Mouse (Mus musculus): ENCODE data around the gene Sec14l4. TPM values are rescaled to one million over a fixed set of nuclear protein-coding genes. Genes with fewer than 3 reads are reported as not detected.
A peak's percentile ranks its signal among the peaks of the same experiment; 100 is the strongest.

Sec14l4 gene
- polyA plus RNA-seq, 1 experiment = 0.56 TPM

DNA sequence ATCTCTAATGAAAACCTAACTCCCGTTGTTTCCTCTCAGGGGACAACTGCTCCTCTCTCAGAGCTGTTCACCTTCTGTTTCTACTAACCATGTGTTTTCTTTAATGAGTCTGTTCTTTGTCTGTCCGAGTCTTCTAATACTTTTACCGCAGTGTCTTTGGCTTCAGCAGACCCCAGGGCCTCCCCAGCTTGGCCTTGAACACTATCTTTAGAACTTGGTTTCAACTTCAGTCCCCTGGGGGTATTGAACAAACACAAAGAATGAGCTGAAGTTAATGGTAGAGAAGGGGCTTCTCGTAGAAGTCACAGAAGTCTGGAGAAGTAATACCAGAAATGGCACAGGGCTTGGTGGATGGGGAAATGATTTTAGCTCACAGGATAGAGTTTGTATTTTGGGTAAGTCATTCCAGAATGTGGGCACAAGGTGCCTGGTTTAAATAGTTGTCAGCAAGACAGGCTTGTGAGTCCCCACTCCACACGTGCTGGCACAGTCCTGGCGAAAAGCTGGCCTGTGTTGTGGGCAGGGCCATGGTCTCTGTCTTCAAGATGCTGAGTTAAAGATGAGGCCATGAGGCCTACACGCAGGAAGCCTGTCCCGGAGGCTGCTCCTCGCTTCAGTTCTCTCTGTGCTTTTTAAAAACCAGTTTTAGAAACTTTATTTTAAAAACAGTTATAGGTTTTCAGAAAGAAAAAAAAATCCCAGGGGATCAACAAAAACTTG, 5.3 kb downstream of the Sec14l4 start:
- Histone ChIP-seq H3K4me1 (ENCODE audit: control insufficient read depth, insufficient read depth, low read length) (peaks cover 15% of the 10 kb centered on the region), H3K27me3 (ENCODE audit: control insufficient read depth, insufficient read depth, low read length) (no peaks in the 10 kb centered on the region), H3K4me3 (ENCODE audit: control insufficient read depth, low read depth, low read length) (no peak overlapping the region), H3K27ac (ENCODE audit: control insufficient read depth, insufficient read depth, low read depth, low read length) (no peak overlapping the region), H3K36me3 (ENCODE audit: control insufficient read depth, insufficient read depth, low read length) (no peaks in the 10 kb centered on the region)
- TF ChIP-seq POLR2A (IDR thresholded peaks at IDR 0.05; ENCODE audit: control insufficient read depth, low read depth, low read length) = no peak
- TF ChIP-seq CTCF (IDR thresholded peaks at IDR 0.05; ENCODE audit: control insufficient read depth, insufficient read depth, insufficient replicate concordance, low read depth, low read length) = no peak

DNA sequence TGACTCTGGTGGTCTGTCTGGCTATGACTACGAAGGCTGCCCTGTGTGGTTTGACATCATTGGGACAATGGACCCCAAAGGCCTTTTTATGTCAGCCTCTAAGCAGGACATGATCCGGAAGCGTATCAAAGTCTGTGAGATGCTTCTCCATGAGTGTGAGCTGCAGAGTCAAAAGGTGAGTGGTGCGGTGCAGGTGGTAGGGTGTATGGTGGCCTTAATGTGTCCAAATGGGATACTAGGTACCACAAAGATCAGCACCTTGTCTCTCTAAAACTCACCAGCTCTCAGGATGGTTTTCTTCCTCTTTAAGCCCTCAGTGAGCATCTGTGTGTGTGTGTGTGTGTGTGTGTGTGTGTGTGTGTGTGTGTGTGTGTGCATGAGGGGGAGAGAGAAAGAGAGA, 8.7 kb downstream of the Sec14l4 start:
- Histone ChIP-seq H3K4me1 (ENCODE audit: control insufficient read depth, insufficient read depth, low read length) (peaks cover 12% of the 10 kb centered on the region), H3K27ac (ENCODE audit: control insufficient read depth, insufficient read depth, low read depth, low read length) (no peak overlapping the region; the same call in 1 of the 2 replicates), H3K27me3 (ENCODE audit: control insufficient read depth, insufficient read depth, low read length) (no peaks in the 10 kb centered on the region), H3K4me3 (ENCODE audit: control insufficient read depth, low read depth, low read length) (no peak overlapping the region), H3K36me3 (ENCODE audit: control insufficient read depth, insufficient read depth, low read length) (no peaks in the 10 kb centered on the region)
- TF ChIP-seq CTCF (IDR thresholded peaks at IDR 0.05; ENCODE audit: control insufficient read depth, insufficient read depth, insufficient replicate concordance, low read depth, low read length) = no peak
- no peak for TF ChIP-seq POLR2A (IDR thresholded peaks at IDR 0.05; ENCODE audit: control insufficient read depth, low read depth, low read length)

DNA sequence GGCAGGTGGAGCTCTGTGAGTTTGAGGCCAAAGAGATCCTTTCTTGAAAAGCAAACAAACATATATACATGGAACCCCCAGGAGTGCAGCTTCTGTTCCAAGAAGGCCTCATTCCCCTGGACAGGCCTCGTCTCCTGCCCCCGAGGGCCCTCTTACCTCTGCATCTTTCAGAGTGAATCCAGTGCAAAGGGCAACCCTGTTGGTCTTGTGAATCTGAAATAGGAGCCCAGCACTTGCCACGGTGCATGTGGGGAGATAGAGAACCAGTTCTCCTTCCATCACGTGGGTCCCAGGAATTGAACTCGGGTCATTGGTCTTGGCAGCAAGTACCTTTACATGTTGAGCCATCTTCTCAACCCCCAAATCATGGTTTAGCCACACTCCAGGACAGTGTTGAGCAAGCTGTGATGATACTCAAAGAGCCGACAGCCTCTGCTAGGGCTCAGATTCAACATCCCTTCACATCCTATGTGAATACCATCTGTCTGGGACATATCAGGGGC, 9.9 kb downstream of the Sec14l4 start:
- Histone ChIP-seq H3K4me1 (ENCODE audit: control insufficient read depth, insufficient read depth, low read length) (peaks cover 2% of the 10 kb centered on the region; the same call in 1 of the 2 replicates), H3K36me3 (ENCODE audit: control insufficient read depth, insufficient read depth, low read length) (no peaks in the 10 kb centered on the region), H3K4me3 (ENCODE audit: control insufficient read depth, low read depth, low read length) (no peak overlapping the region), H3K27ac (ENCODE audit: control insufficient read depth, insufficient read depth, low read depth, low read length) (no peak overlapping the region), H3K27me3 (ENCODE audit: control insufficient read depth, insufficient read depth, low read length) (no peaks in the 10 kb centered on the region)
- TF ChIP-seq CTCF (IDR thresholded peaks at IDR 0.05; ENCODE audit: control insufficient read depth, insufficient read depth, insufficient replicate concordance, low read depth, low read length) (no peak), POLR2A (IDR thresholded peaks at IDR 0.05; ENCODE audit: control insufficient read depth, low read depth, low read length) (no peak)

DNA sequence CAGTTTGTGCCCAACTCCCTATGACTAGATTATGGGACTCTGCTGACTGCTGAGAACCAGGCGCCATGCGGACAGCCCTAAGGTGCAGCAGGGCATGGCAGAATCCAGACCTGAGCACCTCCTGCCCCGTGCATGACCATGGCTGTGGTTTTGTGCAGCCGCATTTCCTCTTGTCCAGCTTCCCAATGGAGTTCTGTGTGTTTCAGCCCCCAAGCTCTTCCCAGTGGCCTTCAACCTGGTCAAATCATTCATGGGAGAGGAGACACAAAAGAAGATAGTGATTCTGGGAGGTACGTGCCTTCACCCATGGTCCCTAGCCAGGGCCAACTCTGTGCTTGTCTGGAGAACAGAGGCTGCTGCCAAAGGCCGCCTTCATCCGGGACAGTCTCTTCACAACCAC, 11.8 kb downstream of the Sec14l4 start:
- Histone ChIP-seq H3K27me3 (ENCODE audit: control insufficient read depth, insufficient read depth, low read length) (no peaks in the 10 kb centered on the region), H3K4me1 (ENCODE audit: control insufficient read depth, insufficient read depth, low read length) (no peaks in the 10 kb centered on the region; the same call in 1 of the 2 replicates), H3K27ac (ENCODE audit: control insufficient read depth, insufficient read depth, low read depth, low read length) (peak overlapping the region; percentile 32; the same call in 1 of the 2 replicates), H3K4me3 (ENCODE audit: control insufficient read depth, low read depth, low read length) (no peak overlapping the region), H3K36me3 (ENCODE audit: control insufficient read depth, insufficient read depth, low read length) (no peaks in the 10 kb centered on the region)
- no peak for TF ChIP-seq CTCF (IDR thresholded peaks at IDR 0.05; ENCODE audit: control insufficient read depth, insufficient read depth, insufficient replicate concordance, low read depth, low read length)
- no peak for TF ChIP-seq POLR2A (IDR thresholded peaks at IDR 0.05; ENCODE audit: control insufficient read depth, low read depth, low read length)

DNA sequence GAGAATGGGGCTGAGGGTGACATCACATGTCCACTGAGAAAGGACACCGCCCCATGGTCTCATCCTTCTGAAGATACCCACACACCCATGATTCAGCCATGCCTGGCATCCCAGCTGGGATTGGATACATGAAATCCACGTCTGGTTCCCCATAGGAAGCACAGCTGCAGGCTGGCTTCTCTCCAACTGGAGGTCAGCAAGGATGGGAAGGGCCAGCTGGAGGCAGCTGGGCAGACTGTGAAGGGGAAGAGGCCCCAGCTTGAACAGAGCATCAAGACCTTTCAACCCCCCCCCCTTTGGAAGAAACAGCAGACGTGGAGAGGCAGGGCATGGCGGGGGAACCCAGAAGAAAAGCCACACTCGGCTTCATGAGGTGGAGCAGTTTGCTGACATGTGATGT, 15.3 kb downstream of the Sec14l4 start:
- H3K36me3 ChIP-seq (ENCODE audit: control insufficient read depth, insufficient read depth, low read length) = no peaks in the 10 kb centered on the region
- H3K4me1 ChIP-seq (ENCODE audit: control insufficient read depth, insufficient read depth, low read length) = no peaks in the 10 kb centered on the region; the same call in 1 of the 2 replicates
- H3K27ac ChIP-seq (ENCODE audit: control insufficient read depth, insufficient read depth, low read depth, low read length) = no peak overlapping the region
- TF ChIP-seq POLR2A (IDR thresholded peaks at IDR 0.05; ENCODE audit: control insufficient read depth, low read depth, low read length) (no peak), CTCF (IDR thresholded peaks at IDR 0.05; ENCODE audit: control insufficient read depth, insufficient read depth, insufficient replicate concordance, low read depth, low read length) (no peak)
- H3K4me3 ChIP-seq (ENCODE audit: control insufficient read depth, low read depth, low read length) = no peak overlapping the region
- no peaks in the 10 kb centered on the region for H3K27me3 ChIP-seq (ENCODE audit: control insufficient read depth, insufficient read depth, low read length)

DNA sequence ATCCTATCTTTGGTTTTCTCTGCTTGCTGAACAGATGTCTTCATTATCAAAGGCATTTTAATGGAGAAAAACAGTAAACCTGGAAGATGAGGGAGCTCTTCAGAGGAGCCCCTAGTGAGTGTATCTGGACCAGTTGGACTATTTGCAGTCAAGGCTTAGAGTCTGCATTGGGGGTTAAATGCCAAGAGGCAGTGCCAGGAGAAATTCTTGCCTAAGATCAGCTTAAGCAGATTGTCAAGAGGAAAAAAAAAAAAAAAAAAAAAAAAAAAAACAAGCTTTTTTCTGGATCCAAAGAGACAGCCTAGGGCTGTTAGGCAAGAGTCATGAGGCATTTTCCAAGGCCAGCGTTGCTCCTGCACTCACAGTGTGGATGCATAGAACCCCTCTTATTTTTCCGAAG, 16.5 kb downstream of the Sec14l4 start:
- no peak for TF ChIP-seq POLR2A (IDR thresholded peaks at IDR 0.05; ENCODE audit: control insufficient read depth, low read depth, low read length)
- no peak for TF ChIP-seq CTCF (IDR thresholded peaks at IDR 0.05; ENCODE audit: control insufficient read depth, insufficient read depth, insufficient replicate concordance, low read depth, low read length)
- Histone ChIP-seq H3K4me3 (ENCODE audit: control insufficient read depth, low read depth, low read length) (no peak overlapping the region), H3K4me1 (ENCODE audit: control insufficient read depth, insufficient read depth, low read length) (no peaks in the 10 kb centered on the region; the same call in 1 of the 2 replicates), H3K27me3 (ENCODE audit: control insufficient read depth, insufficient read depth, low read length) (no peaks in the 10 kb centered on the region), H3K27ac (ENCODE audit: control insufficient read depth, insufficient read depth, low read depth, low read length) (no peak overlapping the region), H3K36me3 (ENCODE audit: control insufficient read depth, insufficient read depth, low read length) (no peaks in the 10 kb centered on the region)

DNA sequence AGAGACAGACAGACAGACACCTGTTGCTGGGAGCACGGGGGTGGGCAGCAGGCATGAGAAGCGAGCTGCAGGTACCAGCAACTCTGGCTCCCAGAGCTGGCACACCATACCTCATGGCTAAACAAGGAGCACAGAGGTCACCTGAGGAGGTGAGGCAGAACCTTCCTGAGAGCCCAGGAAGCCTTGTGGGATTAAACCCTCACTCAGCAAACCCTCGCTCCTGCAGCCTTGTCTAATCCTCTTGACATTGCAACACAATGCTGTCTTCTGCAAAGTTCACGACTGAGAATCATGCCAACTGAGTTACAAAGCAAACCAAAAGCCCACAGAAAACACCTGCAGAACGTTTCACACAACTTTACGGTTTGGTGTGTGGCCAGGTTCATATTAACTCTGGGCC, 17.2 kb downstream of the Sec14l4 start:
- H3K36me3 ChIP-seq (ENCODE audit: control insufficient read depth, insufficient read depth, low read length) = no peaks in the 10 kb centered on the region
- no peaks in the 10 kb centered on the region for H3K27me3 ChIP-seq (ENCODE audit: control insufficient read depth, insufficient read depth, low read length)
- H3K4me1 ChIP-seq (ENCODE audit: control insufficient read depth, insufficient read depth, low read length) = no peaks in the 10 kb centered on the region; the same call in 1 of the 2 replicates
- no peak for TF ChIP-seq CTCF (IDR thresholded peaks at IDR 0.05; ENCODE audit: control insufficient read depth, insufficient read depth, insufficient replicate concordance, low read depth, low read length)
- TF ChIP-seq POLR2A (IDR thresholded peaks at IDR 0.05; ENCODE audit: control insufficient read depth, low read depth, low read length) = no peak
- H3K4me3 ChIP-seq (ENCODE audit: control insufficient read depth, low read depth, low read length) = no peak overlapping the region
- no peak overlapping the region for H3K27ac ChIP-seq (ENCODE audit: control insufficient read depth, insufficient read depth, low read depth, low read length)

All from testis, adult 2 months (tissue).